In the genomic region with DNA sequence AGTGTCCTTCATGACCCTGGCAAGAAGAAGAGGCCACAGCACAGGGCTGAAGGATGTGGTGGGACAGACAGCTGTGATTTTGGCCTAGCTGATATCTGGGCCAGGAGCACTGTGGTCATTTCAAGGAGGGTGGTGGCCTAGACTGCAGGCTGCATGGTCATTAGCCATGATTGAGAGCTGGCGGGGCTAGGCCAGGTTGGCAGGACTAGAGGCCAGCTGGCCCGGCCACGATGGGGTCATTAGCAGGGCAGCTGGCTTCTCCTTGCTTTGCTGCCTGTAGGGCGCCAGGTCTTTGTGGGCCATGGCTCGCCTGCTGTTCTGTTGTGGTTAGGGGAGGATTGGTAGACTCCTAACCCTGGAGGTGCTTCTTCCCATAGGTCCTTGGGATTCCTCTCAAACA, we compare ENCODE assay signal across 8 mouse cellular contexts. TPM values are rescaled to one million over a fixed set of nuclear protein-coding genes. Genes with fewer than 3 reads are reported as not detected.
DNase-seq lines count a peak whose midpoint lies in the region; ATAC-seq lines count a peak whose summit lies in the region.
"Had no signal": no experiment of that assay in that cellular context is flagged by ENCODE, and none has a peak within 500 bp of the region (broad histone marks: within the 10 kb centered on the region; RNA-seq: fewer than 3 reads in every experiment).

No protein-coding gene starts in this region.

- 40% methylated on average over 5 of the region's 5 CpGs for WGBS in neural tube, embryonic 11.5 days
- 53% methylated on average over 5 of the region's 5 CpGs for WGBS in hindbrain, embryonic 13.5 days

- no peaks in the 10 kb centered on the region for H3K36me3 ChIP-seq in neural tube, embryonic 11.5 days (ENCODE audit: control insufficient read depth, insufficient read depth, low read length)
- H3K36me3 ChIP-seq in hindbrain, embryonic 13.5 days = peaks cover 40% of the 10 kb centered on the region

- H3K27ac ChIP-seq in neural tube, embryonic 11.5 days (ENCODE audit: low read depth, low read length) = no peak overlapping the region
- 0 out of 2 replicates have a peak overlapping the region, but pooled peaks have one; percentile 5 for H3K27ac ChIP-seq in hindbrain, embryonic 13.5 days

- DNase-seq in neural tube, embryonic 11.5 days (ENCODE audit: low spot score) = peak; percentile 23
- no peak for DNase-seq in neural tube, embryonic 10.5 days (ENCODE audit: extremely low spot score, low spot score)
- DNase-seq in gastrocnemius, adult 18-20 months (ENCODE audit: low spot score) = peak; percentile 73
- DNase-seq in ovary, postnatal 10 days (ENCODE audit: low spot score) = no peak
- no peak for DNase-seq in thymus, postnatal 25 days
- no peak for DNase-seq in left cerebral cortex, postnatal 14 days (ENCODE audit: low spot score in 2 of 2)

- H3K4me1 ChIP-seq in neural tube, embryonic 11.5 days (ENCODE audit: control insufficient read depth, insufficient read depth, low read length) = peaks cover 30% of the 10 kb centered on the region
- peaks cover 86% of the 10 kb centered on the region for H3K4me1 ChIP-seq in hindbrain, embryonic 13.5 days (replicated peaks)

- intact Hi-C loops in left cerebral cortex, postnatal 14 days (cut with DNase I) = no loop called here

- no peaks in the 10 kb centered on the region for H3K9me3 ChIP-seq in neural tube, embryonic 11.5 days (ENCODE audit: control insufficient read depth, low read length)
- no peaks in the 10 kb centered on the region for H3K9me3 ChIP-seq in hindbrain, embryonic 13.5 days

- H3K4me2 ChIP-seq in neural tube, embryonic 11.5 days (ENCODE audit: low read depth) = 0 out of 2 replicates have a peak overlapping the region, but pooled peaks have one; percentile 2
- H3K4me2 ChIP-seq in hindbrain, embryonic 13.5 days = peak overlapping the region; percentile 94; the same call in 1 of the 2 replicates

- no peak overlapping the region for H3K4me3 ChIP-seq in neural tube, embryonic 11.5 days (ENCODE audit: low read depth, low read length)
- H3K4me3 ChIP-seq in hindbrain, embryonic 13.5 days = no peak overlapping the region

- 0 out of 2 replicates have a peak overlapping the region, but pooled peaks have one; percentile 5 for H3K9ac ChIP-seq in neural tube, embryonic 11.5 days (ENCODE audit: low read length)
- peak overlapping the region; percentile 92 for H3K9ac ChIP-seq in hindbrain, embryonic 13.5 days

- ATAC-seq in neural tube, embryonic 11.5 days (ENCODE audit: insufficient read depth, low FRiP score, low TSS enrichment) = no peak
- ATAC-seq in hindbrain, embryonic 13.5 days (ENCODE audit: low FRiP score) = no peak

- no peaks in the 10 kb centered on the region for H3K27me3 ChIP-seq in neural tube, embryonic 11.5 days (ENCODE audit: control insufficient read depth, insufficient read depth, low read length)
- H3K27me3 ChIP-seq in hindbrain, embryonic 13.5 days = no peaks in the 10 kb centered on the region

RNA-seq across cellular contexts. Expression of a gene that starts 4.8 kb away (rescaled TPM):
- polyA plus RNA-seq in neural tube, embryonic 11.5 days (2014; fragmentation: Nextera tagmentation; extraction: Ambion mirVana) = 32.5 and 39.9 TPM in 2 replicates
- 1 to 10 TPM; 6.2 to 8.8 TPM for total RNA-seq in gastrocnemius, adult 18-20 months (2021)
- 53.2 and 55.3 TPM in 2 replicates for polyA plus RNA-seq in hindbrain, embryonic 13.5 days (2015; fragmentation: Nextera tagmentation; extraction: Ambion mirVana)
- 10 to 100 TPM; 40.7 to 47.5 TPM for total RNA-seq in left cerebral cortex, postnatal 14 days (2021)

RNA-seq across cellular contexts. Expression of a gene that starts 33.0 kb away (rescaled TPM):
- polyA plus RNA-seq in neural tube, embryonic 11.5 days (2014; fragmentation: Nextera tagmentation; extraction: Ambion mirVana) = 337 and 339 TPM in 2 replicates
- total RNA-seq in gastrocnemius, adult 18-20 months (2021) = 10 to 100 TPM; 37.4 to 70.5 TPM
- polyA plus RNA-seq in hindbrain, embryonic 13.5 days (2015; fragmentation: Nextera tagmentation; extraction: Ambion mirVana) = 394 and 407 TPM in 2 replicates
- 10 to 100 TPM; 49.7 to 52.2 TPM for total RNA-seq in left cerebral cortex, postnatal 14 days (2021)
- total RNA-seq: megakaryocyte-erythroid progenitor cell, adult 5-6 weeks had no signal

Comparison
In these comparisons a context has a peak if more than half of its experiments do, and no peak if none do; other contexts are left out.
1. DNase-seq: peak in neural tube, embryonic 11.5 days (single experiment) and gastrocnemius, adult 18-20 months (single experiment); none in neural tube, embryonic 10.5 days (single experiment), ovary, postnatal 10 days (single experiment), thymus, postnatal 25 days (single experiment) and left cerebral cortex, postnatal 14 days (0 of 2).
2. RNA of a gene that starts 4.8 kb away (total RNA-seq): 40.7 to 47.5 TPM in left cerebral cortex, postnatal 14 days; 6.2 to 8.8 TPM in gastrocnemius, adult 18-20 months; every median in the first group is over 4 times any median in the second.